Mouse (Mus musculus): Measurements from ENCODE around the gene Zcchc18. TPM values are rescaled to one million over a fixed set of nuclear protein-coding genes. Genes with fewer than 3 reads are reported as not detected.
"Not testable (repeated sequence)": the region's sequence is repeated elsewhere in the genome, so short reads cannot be mapped to it uniquely, and the experiment has no call there.

The Zcchc18 gene
- polyA plus RNA-seq (2016; fragmentation: Nextera tagmentation; extraction: Ambion mirVana): 52.4 and 66.5 TPM in 2 replicates

GRCm38 (mm10) chrX:136992978-136993547 is at the start of gene Zcchc18:
Gene Zcchc18, plus strand, starts transcription at chrX:136993155.
- peaks cover 28% of the 10 kb centered on the region for H3K27me3 ChIP-seq (ENCODE audit: insufficient read depth, poor library complexity, severe bottlenecking)
- no peaks in the 10 kb centered on the region for H3K36me3 ChIP-seq
- DNase-seq (ENCODE audit: low spot score): peak; percentile 86
- 18% methylated on average over 26 of the region's 26 CpGs for WGBS
- peak within 1 kb of the TSS; percentile 54 for H3K4me3 ChIP-seq
- H3K9me3 ChIP-seq: no peaks in the 10 kb centered on the region
- peak within 1 kb of the TSS; percentile 83 for H3K27ac ChIP-seq
- H3K4me1 ChIP-seq (replicated peaks): peaks cover 18% of the 10 kb centered on the region; the same call in 1 of the 2 replicates

DNA sequence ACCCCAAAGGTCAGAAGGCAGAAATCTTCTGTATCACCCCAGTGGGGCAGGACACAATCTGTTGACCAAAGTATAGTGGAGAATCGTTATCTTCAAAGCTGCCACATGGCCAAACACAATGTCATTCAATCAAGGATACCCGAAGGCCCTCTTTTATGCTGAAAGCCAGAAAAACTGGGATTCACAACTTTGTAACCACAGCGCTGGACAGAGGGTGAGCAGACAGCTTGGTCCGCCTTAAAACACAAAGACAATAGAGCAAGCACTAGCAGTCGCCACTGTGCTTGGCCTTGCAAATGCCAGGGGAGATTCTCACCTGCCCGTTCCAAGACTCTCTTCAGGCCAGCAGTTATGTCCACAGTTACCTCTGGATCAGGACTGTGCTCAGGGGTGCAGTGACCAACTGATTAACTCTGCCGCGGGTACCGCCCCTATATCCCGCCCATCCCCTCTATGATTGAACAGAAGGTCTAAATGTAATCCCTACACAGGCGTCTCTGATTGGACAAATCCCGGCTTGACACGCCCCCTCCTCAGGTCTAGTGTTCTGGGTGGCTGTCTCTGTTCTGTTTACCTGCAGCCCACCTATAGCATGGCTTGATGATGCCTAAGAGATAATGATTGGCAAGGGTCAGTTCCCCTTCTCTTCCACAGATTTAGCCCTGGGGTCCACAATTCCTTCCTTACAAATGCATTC is 35.2 kb upstream of the Zcchc18 start:
- H3K36me3 ChIP-seq; H3K4me1 ChIP-seq (replicated peaks); H3K27me3 ChIP-seq (ENCODE audit: insufficient read depth, poor library complexity, severe bottlenecking); H3K27ac ChIP-seq; H3K9me3 ChIP-seq: not testable (repeated sequence)
- DNase-seq (ENCODE audit: low spot score): peak; percentile 58
- H3K4me3 ChIP-seq: peak overlapping the region; percentile 46
- WGBS: 30% methylated on average over 13 of the region's 13 CpGs

GRCm38 (mm10) chrX:136958300-136958699 is 34.7 kb upstream of the Zcchc18 start:
- 60% methylated on average over 5 of the region's 5 CpGs for WGBS

GRCm38 (mm10) chrX:136959688-136960087 is 33.3 kb upstream of the Zcchc18 start:
- Histone ChIP-seq H3K27ac (no peak overlapping the region), H3K9me3 (no peaks in the 10 kb centered on the region), H3K27me3 (ENCODE audit: insufficient read depth, poor library complexity, severe bottlenecking) (no peaks in the 10 kb centered on the region), H3K4me3 (no peak overlapping the region), H3K4me1 (replicated peaks) (no peaks in the 10 kb centered on the region), H3K36me3 (no peaks in the 10 kb centered on the region)
- DNase-seq (ENCODE audit: low spot score): no peak
- WGBS: 32% methylated on average over 2 of the region's 2 CpGs

More at GRCm38 (mm10) chrX:136958300-136958699, 34.7 kb upstream of the Zcchc18 start:
- not testable (repeated sequence) for H3K4me1 ChIP-seq (replicated peaks); H3K36me3 ChIP-seq; H3K27ac ChIP-seq; H3K9me3 ChIP-seq; H3K27me3 ChIP-seq (ENCODE audit: insufficient read depth, poor library complexity, severe bottlenecking); DNase-seq (ENCODE audit: low spot score)
- H3K4me3 ChIP-seq: peak overlapping the region; percentile 46

- 0 out of 2 replicates have a peak within 1 kb of the TSS, but pooled peaks have one; percentile 23 for H3K27ac ChIP-seq
These were observed 17.6 kb upstream of the Zcchc18 start, which contains the start of gene Tmsb15b2 for GRCm38 (mm10) chrX:136975397-136975796. Gene Tmsb15b2, minus strand, starts transcription at chrX:136975497.

GRCm38 (mm10) chrX:136976424-136977084 is 16.4 kb upstream of the Zcchc18 start, which contains the start of the genes Tmsb15l and Tmsb15b1:
Gene Tmsb15l, minus strand, starts transcription at chrX:136976869.
Gene Tmsb15b1, minus strand, starts transcription at chrX:136976874.
- Histone ChIP-seq H3K4me1 (replicated peaks) (no peaks in the 10 kb centered on the region; the same call in 1 of the 2 replicates), H3K27me3 (ENCODE audit: insufficient read depth, poor library complexity, severe bottlenecking) (no peaks in the 10 kb centered on the region), H3K9me3 (no peaks in the 10 kb centered on the region), H3K27ac (0 out of 2 replicates have a peak within 1 kb of the TSS, but pooled peaks have one; percentile 23), H3K4me3 (peak within 1 kb of the TSS; percentile 52), H3K36me3 (no peaks in the 10 kb centered on the region)
- peak; percentile 68 for DNase-seq (ENCODE audit: low spot score)
- WGBS: 34% methylated on average over 15 of the region's 15 CpGs

More at GRCm38 (mm10) chrX:136975397-136975796, 17.6 kb upstream of the Zcchc18 start, which contains the start of gene Tmsb15b2:
- H3K9me3 ChIP-seq; DNase-seq (ENCODE audit: low spot score); H3K27me3 ChIP-seq (ENCODE audit: insufficient read depth, poor library complexity, severe bottlenecking); H3K4me1 ChIP-seq (replicated peaks); H3K36me3 ChIP-seq: not testable (repeated sequence)
- H3K4me3 ChIP-seq: peak within 1 kb of the TSS; percentile 52
- WGBS: 86% methylated on average over 6 of the region's 6 CpGs

DNA sequence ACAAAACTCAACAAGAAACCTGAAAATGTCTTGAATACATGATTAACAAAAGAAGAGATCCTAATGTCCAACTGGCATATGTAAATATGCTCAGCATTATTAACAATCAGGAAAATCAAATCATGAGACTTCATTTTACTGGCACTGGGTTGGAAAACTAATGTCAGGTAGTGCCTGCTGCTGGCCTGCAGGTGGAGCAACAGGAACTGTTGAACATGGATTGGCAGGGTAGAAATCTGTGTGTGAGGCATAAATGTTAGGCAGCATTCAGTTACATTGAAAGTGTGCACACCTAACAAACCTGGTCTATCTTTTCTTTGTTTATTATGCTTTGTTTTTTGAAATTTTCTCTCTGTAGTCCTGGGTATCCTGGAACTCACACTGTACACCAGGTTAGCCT is 14.3 kb upstream of the Zcchc18 start:
- Histone ChIP-seq H3K9me3 (no peaks in the 10 kb centered on the region), H3K4me1 (replicated peaks) (no peaks in the 10 kb centered on the region; the same call in 1 of the 2 replicates), H3K36me3 (no peaks in the 10 kb centered on the region), H3K27ac (no peak overlapping the region), H3K27me3 (ENCODE audit: insufficient read depth, poor library complexity, severe bottlenecking) (no peaks in the 10 kb centered on the region), H3K4me3 (no peak overlapping the region)
- DNase-seq (ENCODE audit: low spot score): no peak

DNA sequence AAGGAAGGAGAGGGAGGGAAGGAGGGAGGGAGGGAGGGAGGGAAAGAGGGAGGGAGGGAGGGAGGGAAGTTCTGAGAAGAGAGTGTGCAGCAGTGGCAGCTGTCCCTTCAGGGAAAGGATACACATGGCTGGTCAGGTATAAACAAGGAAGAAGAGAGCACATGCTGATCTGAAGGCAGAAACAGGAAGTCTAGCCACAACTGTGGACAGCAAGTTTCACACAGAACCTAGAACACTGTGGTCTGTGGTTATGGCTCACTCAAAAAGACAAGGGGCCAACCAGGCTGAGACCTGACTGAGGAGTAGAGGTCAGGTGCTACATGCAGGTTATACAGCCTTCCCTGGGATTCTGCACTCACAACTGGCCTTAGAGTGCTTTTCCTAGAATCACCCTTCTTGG is 6.9 kb upstream of the Zcchc18 start:
- H3K4me1 ChIP-seq (replicated peaks): no peaks in the 10 kb centered on the region
- H3K27me3 ChIP-seq (ENCODE audit: insufficient read depth, poor library complexity, severe bottlenecking): peaks cover 3% of the 10 kb centered on the region; the same call in 1 of the 2 replicates
- no peak for DNase-seq (ENCODE audit: low spot score)
- H3K4me3 ChIP-seq: no peak overlapping the region
- no peaks in the 10 kb centered on the region for H3K36me3 ChIP-seq
- no peak overlapping the region for H3K27ac ChIP-seq
- no peaks in the 10 kb centered on the region for H3K9me3 ChIP-seq

DNA sequence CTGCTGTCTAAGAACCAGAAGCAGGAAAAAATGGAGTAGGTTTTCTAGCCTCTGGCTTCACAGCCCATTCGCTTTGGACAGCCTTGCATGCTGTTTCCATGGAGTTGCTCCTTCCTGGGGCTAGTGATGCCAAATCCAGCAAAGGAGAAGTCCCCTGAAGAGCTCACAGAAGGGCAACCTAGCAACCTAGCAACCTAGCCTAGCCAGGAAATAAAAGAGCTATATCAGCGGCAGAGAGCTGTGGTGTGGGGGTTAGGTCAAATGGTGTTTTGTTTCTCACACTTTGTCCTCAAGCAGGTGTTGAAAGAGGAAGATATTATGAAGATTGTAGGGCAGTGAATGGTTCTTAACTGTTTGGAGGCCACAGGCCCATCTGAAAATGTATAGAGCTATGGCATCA is 1.7 kb upstream of the Zcchc18 start:
- WGBS: 40% methylated on average over 2 of the region's 2 CpGs
- peaks cover 18% of the 10 kb centered on the region; the same call in 1 of the 2 replicates for H3K4me1 ChIP-seq (replicated peaks)
- no peak overlapping the region for H3K4me3 ChIP-seq
- H3K9me3 ChIP-seq: no peaks in the 10 kb centered on the region
- H3K27me3 ChIP-seq (ENCODE audit: insufficient read depth, poor library complexity, severe bottlenecking): peaks cover 28% of the 10 kb centered on the region
- DNase-seq (ENCODE audit: low spot score): peak; percentile 3
- H3K36me3 ChIP-seq: no peaks in the 10 kb centered on the region
- H3K27ac ChIP-seq: no peak overlapping the region

GRCm38 (mm10) chrX:136992191-136992965 is 577 bp upstream of the Zcchc18 start:
- peaks cover 28% of the 10 kb centered on the region for H3K27me3 ChIP-seq (ENCODE audit: insufficient read depth, poor library complexity, severe bottlenecking)

GRCm38 (mm10) chrX:136993641-136994040 is 686 bp downstream of the Zcchc18 start:
- peak overlapping the region; percentile 54 for H3K4me3 ChIP-seq
- DNase-seq (ENCODE audit: low spot score): peak; percentile 29
- peaks cover 28% of the 10 kb centered on the region for H3K27me3 ChIP-seq (ENCODE audit: insufficient read depth, poor library complexity, severe bottlenecking)
- 29% methylated on average over 14 of the region's 14 CpGs for WGBS
- H3K27ac ChIP-seq: peak overlapping the region; percentile 83
- no peaks in the 10 kb centered on the region for H3K36me3 ChIP-seq
- no peaks in the 10 kb centered on the region for H3K9me3 ChIP-seq
- peaks cover 18% of the 10 kb centered on the region; the same call in 1 of the 2 replicates for H3K4me1 ChIP-seq (replicated peaks)

More at GRCm38 (mm10) chrX:136992191-136992965, 577 bp upstream of the Zcchc18 start:
- H3K4me3 ChIP-seq: peak overlapping the region; percentile 54
- DNase-seq (ENCODE audit: low spot score): no peak
- H3K36me3 ChIP-seq: no peaks in the 10 kb centered on the region
- H3K27ac ChIP-seq: peak overlapping the region; percentile 82
- WGBS: 24% methylated on average over 19 of the region's 19 CpGs
- peaks cover 18% of the 10 kb centered on the region; the same call in 1 of the 2 replicates for H3K4me1 ChIP-seq (replicated peaks)
- no peaks in the 10 kb centered on the region for H3K9me3 ChIP-seq

- WGBS: 89% methylated on average over 2 of the region's 2 CpGs
- H3K27ac ChIP-seq: no peak overlapping the region
- DNase-seq (ENCODE audit: low spot score): no peak
- peaks cover 18% of the 10 kb centered on the region; the same call in 1 of the 2 replicates for H3K4me1 ChIP-seq (replicated peaks)
- no peaks in the 10 kb centered on the region for H3K9me3 ChIP-seq
- no peak overlapping the region for H3K4me3 ChIP-seq
- H3K27me3 ChIP-seq (ENCODE audit: insufficient read depth, poor library complexity, severe bottlenecking): peaks cover 23% of the 10 kb centered on the region
- 0 out of 2 replicates have a peak, but pooled peaks cover under 1% of the 10 kb centered on the region for H3K36me3 ChIP-seq
These were observed 3.3 kb downstream of the Zcchc18 start for GRCm38 (mm10) chrX:136996256-136996655.
